Mouse (Mus musculus): ENCODE measurements around the gene Gstcd. TPM values are rescaled to one million over a fixed set of nuclear protein-coding genes. Genes with fewer than 3 reads are reported as not detected.
A peak's percentile ranks its signal among the peaks of the same experiment; 100 is the strongest.

Gene Gstcd
- total and polyA plus RNA-seq, 2 experiments, result 1.2 to 2.1 TPM

- no peaks in the 10 kb centered on the region for H3K79me2 ChIP-seq (ENCODE audit: control insufficient read depth, insufficient read depth, low read length)
- H3K4me3 ChIP-seq (ENCODE audit: insufficient read depth, low read depth, low read length), result no peak overlapping the region
- TF ChIP-seq POLR2A (IDR thresholded peaks at IDR 0.05; ENCODE audit: extremely low read depth, insufficient read depth, low read length), result no peak
- peak; percentile 54 for TF ChIP-seq CTCF (IDR thresholded peaks at IDR 0.05; ENCODE audit: low read depth, low read length)
- DNase-seq (ENCODE audit: extremely low read depth, low read depth, low spot score), result peak; percentile 32
- H3K27me3 ChIP-seq (ENCODE audit: control insufficient read depth, insufficient read depth, low read length), result no peaks in the 10 kb centered on the region
- peaks cover 7% of the 10 kb centered on the region; the same call in 1 of the 2 replicates for H3K36me3 ChIP-seq (ENCODE audit: control insufficient read depth, insufficient read depth, low read length)
- 55% methylated on average over 3 of the region's 3 CpGs for WGBS
- H3K9ac ChIP-seq (ENCODE audit: low read depth, low read length), result no peak overlapping the region
- H3K27ac ChIP-seq (replicated peaks; ENCODE audit: insufficient read depth, low read depth, low read length), result no peak overlapping the region
- peaks cover 2% of the 10 kb centered on the region; the same call in 1 of the 2 replicates for H3K4me1 ChIP-seq (ENCODE audit: control insufficient read depth, insufficient read depth, low read length)
These were observed 6.0 kb downstream of the Gstcd start for GRCm38 (mm10) chr3:133085858-133086257.

GRCm38 (mm10) chr3:133082736-133083135, 9.1 kb downstream of the Gstcd start:
- no peaks in the 10 kb centered on the region for H3K79me2 ChIP-seq (ENCODE audit: control insufficient read depth, insufficient read depth, low read length)
- H3K36me3 ChIP-seq (ENCODE audit: control insufficient read depth, insufficient read depth, low read length), result peaks cover 7% of the 10 kb centered on the region; the same call in 1 of the 2 replicates
- DNase-seq (ENCODE audit: extremely low read depth, low read depth, low spot score), result no peak
- H3K4me3 ChIP-seq (ENCODE audit: insufficient read depth, low read depth, low read length), result no peak overlapping the region
- no peaks in the 10 kb centered on the region for H3K4me1 ChIP-seq (ENCODE audit: control insufficient read depth, insufficient read depth, low read length)
- TF ChIP-seq CTCF (IDR thresholded peaks at IDR 0.05; ENCODE audit: low read depth, low read length) (no peak), POLR2A (IDR thresholded peaks at IDR 0.05; ENCODE audit: extremely low read depth, insufficient read depth, low read length) (no peak)
- WGBS, result 91% methylated on average over 5 of the region's 5 CpGs
- H3K27ac ChIP-seq (replicated peaks; ENCODE audit: insufficient read depth, low read depth, low read length), result no peak overlapping the region
- H3K27me3 ChIP-seq (ENCODE audit: control insufficient read depth, insufficient read depth, low read length), result no peaks in the 10 kb centered on the region
- H3K9ac ChIP-seq (ENCODE audit: low read depth, low read length), result no peak overlapping the region

- 85% methylated on average over 10 of the region's 10 CpGs for WGBS
- Histone ChIP-seq H3K27ac (replicated peaks; ENCODE audit: insufficient read depth, low read depth, low read length) (no peak overlapping the region), H3K9ac (ENCODE audit: low read depth, low read length) (no peak overlapping the region), H3K4me3 (ENCODE audit: insufficient read depth, low read depth, low read length) (no peak overlapping the region), H3K4me1 (ENCODE audit: control insufficient read depth, insufficient read depth, low read length) (no peaks in the 10 kb centered on the region), H3K79me2 (ENCODE audit: control insufficient read depth, insufficient read depth, low read length) (no peaks in the 10 kb centered on the region), H3K27me3 (ENCODE audit: control insufficient read depth, insufficient read depth, low read length) (no peaks in the 10 kb centered on the region), H3K36me3 (ENCODE audit: control insufficient read depth, insufficient read depth, low read length) (peaks cover 3% of the 10 kb centered on the region)
- TF ChIP-seq CTCF (IDR thresholded peaks at IDR 0.05; ENCODE audit: low read depth, low read length), result no peak
- no peak for TF ChIP-seq POLR2A (IDR thresholded peaks at IDR 0.05; ENCODE audit: extremely low read depth, insufficient read depth, low read length)
- DNase-seq (ENCODE audit: extremely low read depth, low read depth, low spot score), result no peak
These were observed 16.3 kb downstream of the Gstcd start for GRCm38 (mm10) chr3:133075560-133075959.

- Histone ChIP-seq H3K79me2 (ENCODE audit: control insufficient read depth, insufficient read depth, low read length) (no peaks in the 10 kb centered on the region), H3K36me3 (ENCODE audit: control insufficient read depth, insufficient read depth, low read length) (no peaks in the 10 kb centered on the region; the same call in 1 of the 2 replicates), H3K4me3 (ENCODE audit: insufficient read depth, low read depth, low read length) (no peak overlapping the region), H3K4me1 (ENCODE audit: control insufficient read depth, insufficient read depth, low read length) (no peaks in the 10 kb centered on the region), H3K27ac (replicated peaks; ENCODE audit: insufficient read depth, low read depth, low read length) (no peak overlapping the region), H3K9ac (ENCODE audit: low read depth, low read length) (no peak overlapping the region), H3K27me3 (ENCODE audit: control insufficient read depth, insufficient read depth, low read length) (no peaks in the 10 kb centered on the region)
- DNase-seq (ENCODE audit: extremely low read depth, low read depth, low spot score), result no peak
- TF ChIP-seq CTCF (IDR thresholded peaks at IDR 0.05; ENCODE audit: low read depth, low read length), result no peak
- TF ChIP-seq POLR2A (IDR thresholded peaks at IDR 0.05; ENCODE audit: extremely low read depth, insufficient read depth, low read length), result no peak
- 88% methylated on average over 2 of the region's 2 CpGs for WGBS
These were observed 39.8 kb downstream of the Gstcd start for GRCm38 (mm10) chr3:133052068-133052467.

- no peaks in the 10 kb centered on the region for H3K36me3 ChIP-seq (ENCODE audit: control insufficient read depth, insufficient read depth, low read length)
- H3K27me3 ChIP-seq (ENCODE audit: control insufficient read depth, insufficient read depth, low read length), result no peaks in the 10 kb centered on the region
- TF ChIP-seq POLR2A (IDR thresholded peaks at IDR 0.05; ENCODE audit: extremely low read depth, insufficient read depth, low read length) (no peak), CTCF (IDR thresholded peaks at IDR 0.05; ENCODE audit: low read depth, low read length) (no peak)
- no peaks in the 10 kb centered on the region for H3K79me2 ChIP-seq (ENCODE audit: control insufficient read depth, insufficient read depth, low read length)
- H3K27ac ChIP-seq (replicated peaks; ENCODE audit: insufficient read depth, low read depth, low read length), result no peak overlapping the region
- no peak for DNase-seq (ENCODE audit: extremely low read depth, low read depth, low spot score)
- H3K4me1 ChIP-seq (ENCODE audit: control insufficient read depth, insufficient read depth, low read length), result no peaks in the 10 kb centered on the region
- H3K9ac ChIP-seq (ENCODE audit: low read depth, low read length), result no peak overlapping the region
- no peak overlapping the region for H3K4me3 ChIP-seq (ENCODE audit: insufficient read depth, low read depth, low read length)
- 97% methylated on average over 7 of the region's 7 CpGs for WGBS
These were observed 58.6 kb downstream of the Gstcd start for GRCm38 (mm10) chr3:133033145-133033755.

GRCm38 (mm10) chr3:133026977-133027376, 64.9 kb downstream of the Gstcd start:
- Histone ChIP-seq H3K4me3 (ENCODE audit: insufficient read depth, low read depth, low read length) (no peak overlapping the region), H3K36me3 (ENCODE audit: control insufficient read depth, insufficient read depth, low read length) (no peaks in the 10 kb centered on the region), H3K9ac (ENCODE audit: low read depth, low read length) (no peak overlapping the region), H3K27me3 (ENCODE audit: control insufficient read depth, insufficient read depth, low read length) (no peaks in the 10 kb centered on the region), H3K79me2 (ENCODE audit: control insufficient read depth, insufficient read depth, low read length) (no peaks in the 10 kb centered on the region), H3K4me1 (ENCODE audit: control insufficient read depth, insufficient read depth, low read length) (no peaks in the 10 kb centered on the region), H3K27ac (replicated peaks; ENCODE audit: insufficient read depth, low read depth, low read length) (no peak overlapping the region)
- WGBS, result 83% methylated on average over 2 of the region's 2 CpGs
- TF ChIP-seq CTCF (IDR thresholded peaks at IDR 0.05; ENCODE audit: low read depth, low read length) (no peak), POLR2A (IDR thresholded peaks at IDR 0.05; ENCODE audit: extremely low read depth, insufficient read depth, low read length) (no peak)
- no peak for DNase-seq (ENCODE audit: extremely low read depth, low read depth, low spot score)

Measured in liver, adult 2 months (tissue).